Mouse (Mus musculus) ES-E14 (cell line): Measurements from ENCODE around the gene Gm17482. TPM values are rescaled to one million over a fixed set of nuclear protein-coding genes. Genes with fewer than 3 reads are reported as not detected.

ENCODE experiments used
- DNase-seq: peaks from one replicate; pipeline ENCODE4 v3.0.0-alpha.2; 2013; ENCODE audit warnings: low read depth, low spot score
- H3K27ac ChIP-seq: 2 replicates; pipeline ENCODE4 v1.5.1; 2012; ENCODE audit warnings: low read depth, mild to moderate bottlenecking, low read length, moderate library complexity, mixed read lengths; ENCODE audit not compliant: poor library complexity, insufficient read depth, severe bottlenecking
- H3K36me3 ChIP-seq: 2 replicates; pipeline ENCODE4 v1.6.1; 2012; ENCODE audit warnings: mild to moderate bottlenecking, low read length, moderate library complexity, mixed read lengths; ENCODE audit not compliant: control insufficient read depth, poor library complexity, insufficient read depth, severe bottlenecking
- H3K4me1 ChIP-seq, 2 experiments: fragments of 150-350 bp in 1 of 2; sonication (generic) in 1 of 2; 2 replicates each; pipeline ENCODE4 v1.6.1; 2012; ENCODE audit warnings: low read length in 2 of 2, mild to moderate bottlenecking in 1 of 2, mixed read lengths in 1 of 2; ENCODE audit not compliant: control insufficient read depth in 2 of 2, insufficient read depth in 2 of 2, poor library complexity in 1 of 2
- H3K4me3 ChIP-seq, 2 experiments: fragments of 150-350 bp in 1 of 2; sonication (generic) in 1 of 2; 2 replicates each; pipeline ENCODE4 v1.5.1; 2012; ENCODE audit warnings: low read length in 2 of 2, low read depth in 1 of 2, mild to moderate bottlenecking in 1 of 2, mixed read lengths in 1 of 2; ENCODE audit not compliant: insufficient read depth in 1 of 2, poor library complexity in 1 of 2, severe bottlenecking in 1 of 2
- H3K9ac ChIP-seq: 2 replicates; pipeline ENCODE4 v1.6.1; 2012; ENCODE audit warnings: low read depth, mild to moderate bottlenecking, low read length, mixed read lengths; ENCODE audit not compliant: poor library complexity, insufficient read depth, severe bottlenecking
- H3K9me3 ChIP-seq: fragments of 150-350 bp; sonication (generic); 2 replicates; pipeline ENCODE4 v1.6.1; 2012; ENCODE audit warnings: low read depth, mild to moderate bottlenecking, low read length; ENCODE audit not compliant: control insufficient read depth, insufficient read depth
- CHD2 ChIP-seq: IDR thresholded peaks from 2 replicates; pipeline ENCODE4 v1.6.1; 2014; ENCODE audit warnings: mild to moderate bottlenecking, low read depth, low read length, inconsistent platforms
- HCFC1 ChIP-seq: IDR thresholded peaks from 2 replicates; pipeline ENCODE4 v1.6.1; 2012; ENCODE audit warnings: low read length, inconsistent platforms, borderline replicate concordance; ENCODE audit not compliant: insufficient read depth
- MAFK ChIP-seq: IDR thresholded peaks from 2 replicates; pipeline ENCODE4 v1.6.1; 2014; ENCODE audit warnings: mild to moderate bottlenecking, low read depth, low read length, inconsistent platforms; ENCODE audit not compliant: insufficient read depth
- ZC3H11A ChIP-seq: IDR thresholded peaks from 2 replicates; pipeline ENCODE4 v1.6.1; 2012; ENCODE audit warnings: low read depth, mild to moderate bottlenecking, inconsistent platforms, low read length, borderline replicate concordance
- ZNF384 ChIP-seq: IDR thresholded peaks from 2 replicates; pipeline ENCODE4 v1.6.1; 2012; ENCODE audit warnings: low read depth, low read length, inconsistent platforms
- in situ Hi-C, 2 experiments: fragments of 600-800 bp; cut with MboI; formaldehyde crosslinking; loops; one replicate each; pipeline ENCODE4 v1.15.1; 2025; ENCODE audit warnings: low sequenced_read_pairs in 2 of 2, inconsistent platforms in 1 of 2; ENCODE audit not compliant: unreplicated experiment in 2 of 2
- total RNA-seq: library from RNA; depleted of rRNA; stranded (reverse); fragments of 300-350 nt; gene quantifications from 2 replicates; pipeline ENCODE4 v1.2.3, GENCODE M21; 2012

Gene Gm17482
- total RNA-seq, 1 experiment, result not detected

DNA sequence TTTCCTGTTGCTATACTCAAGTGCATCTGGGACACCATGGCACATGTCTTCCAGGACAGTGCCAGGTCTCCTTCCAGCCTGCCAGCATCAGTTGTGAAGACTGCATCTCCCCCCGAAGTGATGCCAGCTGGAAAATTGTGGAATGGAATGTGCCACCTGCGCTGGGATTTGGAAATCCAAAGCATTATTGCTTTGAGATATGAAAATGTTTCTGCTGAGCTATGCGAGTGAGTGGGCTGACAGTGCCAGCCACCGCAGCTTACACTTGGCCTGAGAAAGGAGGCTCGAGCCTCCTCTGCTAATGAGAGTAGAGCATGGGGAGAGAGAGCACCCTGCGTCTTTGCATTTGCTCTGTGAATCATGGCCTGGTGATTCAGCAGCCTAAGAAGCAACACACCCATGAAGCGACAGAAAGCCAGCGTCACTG is 5.9 kb upstream of the Gm17482 start:
- no peaks in the 10 kb centered on the region for H3K4me1 ChIP-seq
- TF ChIP-seq HCFC1, result no peak
- no peak for TF ChIP-seq MAFK
- TF ChIP-seq ZC3H11A, result no peak
- TF ChIP-seq CHD2, result no peak
- TF ChIP-seq ZNF384, result no peak
- no peak overlapping the region for H3K27ac ChIP-seq
- H3K36me3 ChIP-seq, result no peaks in the 10 kb centered on the region
- no peak overlapping the region for H3K9ac ChIP-seq
- no peaks in the 10 kb centered on the region for H3K9me3 ChIP-seq
- no peak for DNase-seq
- in situ Hi-C loops, result no loop called here
- no peak overlapping the region for H3K4me3 ChIP-seq

DNA sequence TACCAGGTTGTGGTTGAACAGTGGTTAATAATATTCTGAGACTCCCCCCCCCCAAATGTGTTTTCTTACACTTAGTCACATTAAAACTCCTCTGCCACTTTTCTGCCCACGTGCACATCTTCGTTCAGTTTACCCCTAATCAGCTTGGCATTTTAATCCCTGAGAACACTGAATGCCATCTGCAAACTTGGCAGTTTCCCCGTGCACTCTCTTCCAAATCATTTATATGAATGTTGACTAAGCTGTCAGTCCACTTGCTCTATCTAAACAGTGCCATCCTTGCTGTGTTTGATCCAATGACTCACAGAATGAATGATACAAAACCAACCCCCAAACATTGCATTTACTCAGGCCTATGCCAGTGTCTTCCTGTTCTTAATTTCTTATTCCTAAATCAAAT is 1.6 kb upstream of the Gm17482 start:
- Histone ChIP-seq H3K27ac (no peak overlapping the region), H3K4me3 (no peak overlapping the region), H3K9ac (no peak overlapping the region), H3K36me3 (no peaks in the 10 kb centered on the region), H3K9me3 (no peaks in the 10 kb centered on the region), H3K4me1 (no peaks in the 10 kb centered on the region)
- in situ Hi-C loops, result loop anchor here in 1 of 2 experiments (5.0 kb wide), 1 partner anchor 312 kb away; no protein-coding TSS in a partner anchor
- no peak for DNase-seq
- TF ChIP-seq ZNF384 (no peak), ZC3H11A (no peak), MAFK (no peak), HCFC1 (no peak), CHD2 (no peak)

DNA sequence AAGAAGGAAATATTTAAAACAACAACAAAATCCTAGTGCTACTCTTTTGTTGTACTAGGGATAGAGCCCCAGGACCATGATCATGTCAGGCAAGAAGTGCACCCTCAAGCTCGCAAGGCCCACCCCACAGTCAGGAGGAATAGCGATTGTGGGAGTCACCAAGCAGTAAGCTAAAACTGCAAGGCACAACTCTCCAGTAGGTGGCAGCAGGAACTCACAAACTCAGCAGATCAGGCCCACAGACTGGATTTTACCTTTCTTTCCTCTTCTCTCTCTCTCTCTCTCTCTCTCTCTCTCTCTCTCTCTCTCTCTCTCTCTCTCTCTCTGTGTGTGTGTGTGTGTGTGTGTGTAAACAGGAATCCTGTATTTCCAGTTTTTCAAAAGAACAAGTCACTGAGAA is 386 bp downstream of the Gm17482 start:
- Histone ChIP-seq H3K4me3 (no peak overlapping the region), H3K9me3 (no peaks in the 10 kb centered on the region), H3K9ac (no peak overlapping the region), H3K4me1 (no peaks in the 10 kb centered on the region), H3K36me3 (no peaks in the 10 kb centered on the region), H3K27ac (no peak overlapping the region)
- TF ChIP-seq MAFK (no peak), ZC3H11A (peak; percentile 83; the same call in 1 of the 2 replicates)
- peak; percentile 68 for DNase-seq
- in situ Hi-C loops, result loop anchor here in 1 of 2 experiments (5.0 kb wide), 1 partner anchor 310 kb away; no protein-coding TSS in a partner anchor

DNA sequence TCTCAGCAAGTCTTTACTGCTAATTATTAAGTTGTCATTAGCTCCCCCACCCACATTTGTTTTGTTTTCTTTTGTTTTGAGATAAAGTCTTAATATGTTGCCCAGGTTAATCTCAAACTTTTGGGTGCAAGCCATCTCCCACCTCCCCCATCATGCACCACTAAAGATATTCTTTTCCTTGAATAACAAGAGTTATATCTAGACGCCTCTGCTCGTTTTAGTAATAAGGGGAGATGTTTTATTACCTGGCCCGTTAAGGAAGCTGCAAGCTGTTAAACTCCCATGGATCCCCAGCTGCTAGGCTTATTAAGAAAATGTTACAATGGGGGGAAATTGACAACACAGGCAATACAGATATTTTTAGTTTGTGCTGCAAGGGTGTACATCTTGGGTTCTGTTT is 3.4 kb downstream of the Gm17482 start:
- Histone ChIP-seq H3K4me3 (no peak overlapping the region), H3K36me3 (no peaks in the 10 kb centered on the region), H3K4me1 (no peaks in the 10 kb centered on the region), H3K9ac (no peak overlapping the region), H3K9me3 (no peaks in the 10 kb centered on the region), H3K27ac (no peak overlapping the region)
- TF ChIP-seq CHD2 (no peak), ZNF384 (no peak), MAFK (no peak), HCFC1 (no peak)
- in situ Hi-C loops, result no loop called here
- DNase-seq, result no peak

DNA sequence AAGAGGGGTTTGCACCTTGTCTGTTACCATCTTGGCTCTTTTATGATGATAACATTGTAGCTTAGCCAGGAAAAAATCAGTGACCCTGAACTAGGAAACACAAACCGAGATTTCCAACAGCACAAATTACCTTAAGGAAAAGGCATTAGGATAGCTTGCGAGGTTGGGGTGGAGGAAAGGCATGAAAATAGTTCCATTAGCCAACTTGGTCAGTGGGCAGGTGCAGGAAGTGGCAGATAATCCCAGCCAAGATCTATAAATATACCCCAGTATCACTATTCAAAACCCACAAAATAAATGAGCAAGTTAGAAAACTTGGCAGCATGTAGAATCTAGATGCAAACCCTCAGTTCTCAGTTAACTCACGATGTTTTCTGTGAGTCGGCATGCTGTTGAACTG is 4.7 kb downstream of the Gm17482 start:
- no peaks in the 10 kb centered on the region for H3K4me1 ChIP-seq
- no peak for TF ChIP-seq HCFC1
- TF ChIP-seq ZNF384, result no peak
- TF ChIP-seq MAFK, result no peak
- no peak for TF ChIP-seq CHD2
- no peak for TF ChIP-seq ZC3H11A
- H3K27ac ChIP-seq, result no peak overlapping the region
- in situ Hi-C loops, result no loop called here
- H3K36me3 ChIP-seq, result no peaks in the 10 kb centered on the region
- DNase-seq, result no peak
- no peaks in the 10 kb centered on the region for H3K9me3 ChIP-seq
- no peak overlapping the region for H3K4me3 ChIP-seq
- no peak overlapping the region for H3K9ac ChIP-seq
